ENCODE assay signal across 10 mouse cellular contexts in the genomic region with DNA sequence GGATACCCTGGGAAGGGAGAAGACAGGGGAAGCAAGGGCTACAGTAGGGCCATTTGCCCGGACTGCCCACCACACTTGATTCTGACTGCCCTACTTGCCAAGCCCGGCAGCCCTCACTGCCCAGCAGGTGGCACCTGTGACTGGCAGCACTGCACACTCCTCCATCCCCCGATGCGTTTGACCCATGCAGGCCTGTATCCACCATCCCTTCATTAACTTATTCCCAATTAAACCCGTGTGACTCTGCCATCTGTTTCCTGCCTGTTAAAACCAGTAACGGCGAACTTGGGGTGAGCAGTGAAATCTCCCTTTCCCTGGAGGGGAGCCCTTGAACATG. TPM values are rescaled to one million over a fixed set of nuclear protein-coding genes. Genes with fewer than 3 reads are reported as not detected.
DNase-seq lines count a peak whose midpoint lies in the region; TF ChIP-seq lines count a peak whose summit lies in the region.
"Had no signal": no experiment of that assay in that cellular context is flagged by ENCODE, and none has a peak within 500 bp of the region (broad histone marks: within the 10 kb centered on the region; RNA-seq: fewer than 3 reads in every experiment).

No protein-coding gene starts in this region.

- TF ChIP-seq CTCF in left cerebral cortex, adult 2 months (IDR thresholded peaks at IDR 0.05): peak; percentile 27

- DNase-seq in left cerebral cortex, adult 2 months (ENCODE audit: extremely low spot score in 1 of 2, low spot score in 2 of 2): no peak
- DNase-seq in left cerebral cortex, adult 18-20 months (ENCODE audit: low spot score in 2 of 2): no peak
- DNase-seq in brain, adult 2 months (ENCODE audit: low read depth, low spot score): peak; percentile 64
- peak; percentile 74 to 85 for DNase-seq in cerebellum, postnatal 10 days
- peak; percentile 10 for DNase-seq in naive thymus-derived CD4-positive, alpha-beta T cell, adult 2 months (ENCODE audit: low read depth)
- DNase-seq in urinary bladder, adult 18-20 months (ENCODE audit: low spot score in 2 of 2): no peak
- DNase-seq in gastrocnemius, postnatal 4 days (ENCODE audit: low spot score in 2 of 2): no peak
- DNase-seq: gastrocnemius, postnatal 10 days; thymus, postnatal 25 days had no signal

- H3K4me3 ChIP-seq in left cerebral cortex, adult 2 months: no peak overlapping the region
- H3K4me3 ChIP-seq: liver, embryonic 15.5 days had no signal

- no peak overlapping the region for H3K27ac ChIP-seq in left cerebral cortex, adult 2 months
- H3K27ac ChIP-seq: liver, embryonic 15.5 days had no signal

- intact Hi-C loops in left cerebral cortex, adult 2 months (cut with DNase I): no loop called here

RNA-seq across cellular contexts. Expression of a gene that starts 9.6 kb away (rescaled TPM):
- 100 to 1,000 TPM; 266 to 272 TPM for total RNA-seq in left cerebral cortex, adult 2 months (2021)
- 100 to 1,000 TPM; 263 to 284 TPM for total RNA-seq in left cerebral cortex, adult 18-20 months (2021)
- 10 to 100 TPM; 87.5 to 88.8 TPM for total RNA-seq in gastrocnemius, postnatal 4 days (2021)

Comparison
In these comparisons a context has a peak if more than half of its experiments do, and no peak if none do; other contexts are left out.
1. DNase-seq: peak in brain, adult 2 months (single experiment), cerebellum, postnatal 10 days (2 of 2) and naive thymus-derived CD4-positive, alpha-beta T cell, adult 2 months (single experiment); none in left cerebral cortex, adult 2 months (0 of 2), left cerebral cortex, adult 18-20 months (0 of 2), urinary bladder, adult 18-20 months (0 of 2) and gastrocnemius, postnatal 4 days (0 of 2).